Mouse (Mus musculus): ENCODE results near the gene Rap1gds1. TPM values are rescaled to one million over a fixed set of nuclear protein-coding genes. Genes with fewer than 3 reads are reported as not detected.

The Rap1gds1 gene
- polyA plus RNA-seq, 1 experiment from 2014 or later: 53.2 TPM

- H3K4me1 ChIP-seq: peaks cover 4% of the 10 kb centered on the region
- no peaks in the 10 kb centered on the region for H3K9me3 ChIP-seq
- WGBS: 84% methylated on average over 6 of the region's 6 CpGs
- DNase-seq (ENCODE audit: low spot score): no peak
- H3K27ac ChIP-seq: no peak overlapping the region
- H3K36me3 ChIP-seq: peaks cover 2% of the 10 kb centered on the region; the same call in 1 of the 2 replicates
- H3K27me3 ChIP-seq (ENCODE audit: insufficient read depth, poor library complexity, severe bottlenecking): no peaks in the 10 kb centered on the region
- no peak overlapping the region for H3K4me3 ChIP-seq
These were observed 92.8 kb downstream of the Rap1gds1 start for GRCm38 (mm10) chr3:138982249-138982648.

DNA sequence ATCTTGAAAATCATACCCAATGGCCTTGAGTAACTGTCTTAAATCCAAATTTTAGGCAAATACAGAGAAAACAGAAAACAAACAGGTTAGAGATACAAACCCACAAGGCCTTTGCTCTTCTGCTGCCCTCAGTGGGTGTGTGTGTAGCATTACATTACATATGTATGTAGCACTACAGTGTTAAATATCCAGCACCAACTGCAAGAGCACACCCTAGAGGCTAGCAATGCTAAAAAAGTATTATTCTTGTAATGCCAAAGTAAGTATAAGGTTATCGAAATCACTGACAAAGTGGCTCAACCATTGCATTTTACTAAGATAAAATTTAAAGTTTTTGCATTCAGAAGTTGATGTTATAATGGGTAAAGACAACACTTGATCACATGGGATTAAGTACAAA is 97.6 kb downstream of the Rap1gds1 start:
- no peak overlapping the region for H3K4me3 ChIP-seq
- H3K27ac ChIP-seq: no peak overlapping the region
- no peaks in the 10 kb centered on the region for H3K9me3 ChIP-seq
- no peaks in the 10 kb centered on the region for H3K27me3 ChIP-seq (ENCODE audit: insufficient read depth, poor library complexity, severe bottlenecking)
- peaks cover 4% of the 10 kb centered on the region for H3K4me1 ChIP-seq
- DNase-seq (ENCODE audit: low spot score): no peak
- 89% methylated on average over 1 of the region's 1 CpGs for WGBS
- peaks cover 17% of the 10 kb centered on the region; the same call in 1 of the 2 replicates for H3K36me3 ChIP-seq

DNA sequence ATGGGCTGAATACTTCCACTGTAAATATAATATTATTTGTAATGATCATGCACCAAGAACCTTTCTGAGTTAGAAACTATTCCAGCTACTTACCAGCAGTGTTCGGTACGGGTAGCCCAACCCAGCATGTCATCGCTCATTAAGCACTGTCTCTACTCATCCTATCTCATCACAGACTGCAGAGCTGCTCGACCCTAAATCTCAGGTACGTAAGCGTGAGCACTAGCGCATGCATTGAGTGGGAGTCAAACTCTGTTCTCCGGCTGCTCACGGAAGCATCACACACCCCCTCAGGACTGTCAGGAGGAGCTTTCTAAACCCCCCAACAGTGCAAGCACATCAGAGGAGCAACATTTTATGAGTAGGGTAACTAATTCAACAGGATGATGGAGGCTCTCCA is 107.4 kb downstream of the Rap1gds1 start:
- Histone ChIP-seq H3K4me3 (no peak overlapping the region), H3K27ac (no peak overlapping the region), H3K27me3 (ENCODE audit: insufficient read depth, poor library complexity, severe bottlenecking) (no peaks in the 10 kb centered on the region), H3K36me3 (peaks cover 7% of the 10 kb centered on the region), H3K9me3 (no peaks in the 10 kb centered on the region), H3K4me1 (no peaks in the 10 kb centered on the region)
- DNase-seq (ENCODE audit: low spot score): no peak
- WGBS: 82% methylated on average over 9 of the region's 9 CpGs

GRCm38 (mm10) chr3:138958527-138958926 is 116.5 kb downstream of the Rap1gds1 start:
- H3K36me3 ChIP-seq: peaks cover 58% of the 10 kb centered on the region
- H3K9me3 ChIP-seq: no peaks in the 10 kb centered on the region
- DNase-seq (ENCODE audit: low spot score): no peak
- WGBS: 89% methylated on average over 8 of the region's 8 CpGs
- H3K27me3 ChIP-seq (ENCODE audit: insufficient read depth, poor library complexity, severe bottlenecking): no peaks in the 10 kb centered on the region
- H3K4me1 ChIP-seq: no peaks in the 10 kb centered on the region
- no peak overlapping the region for H3K27ac ChIP-seq
- H3K4me3 ChIP-seq: no peak overlapping the region

DNA sequence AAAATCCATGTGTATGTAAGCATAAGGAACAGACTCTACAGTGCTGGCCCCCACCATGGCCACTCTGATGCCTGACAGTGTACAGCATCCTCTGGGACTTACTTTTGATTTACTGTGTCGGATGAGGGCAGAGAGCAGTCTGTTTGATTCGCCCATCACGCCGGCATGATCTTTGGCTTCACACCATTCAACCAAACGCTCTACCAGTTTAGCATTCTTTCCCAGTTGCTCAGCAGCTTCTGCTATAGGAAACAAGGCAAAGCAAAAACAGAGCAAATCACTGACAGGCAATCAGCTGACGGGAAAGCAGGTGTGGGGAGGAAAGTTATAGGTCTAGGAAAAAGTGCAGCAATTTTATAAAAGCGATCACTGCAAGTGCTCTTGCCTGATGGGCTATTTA is 119.8 kb downstream of the Rap1gds1 start:
- H3K4me1 ChIP-seq: no peaks in the 10 kb centered on the region
- H3K27ac ChIP-seq: no peak overlapping the region
- H3K4me3 ChIP-seq: no peak overlapping the region
- no peaks in the 10 kb centered on the region for H3K9me3 ChIP-seq
- no peaks in the 10 kb centered on the region for H3K27me3 ChIP-seq (ENCODE audit: insufficient read depth, poor library complexity, severe bottlenecking)
- peaks cover 55% of the 10 kb centered on the region for H3K36me3 ChIP-seq
- WGBS: 93% methylated on average over 7 of the region's 7 CpGs
- no peak for DNase-seq (ENCODE audit: low spot score)

DNA sequence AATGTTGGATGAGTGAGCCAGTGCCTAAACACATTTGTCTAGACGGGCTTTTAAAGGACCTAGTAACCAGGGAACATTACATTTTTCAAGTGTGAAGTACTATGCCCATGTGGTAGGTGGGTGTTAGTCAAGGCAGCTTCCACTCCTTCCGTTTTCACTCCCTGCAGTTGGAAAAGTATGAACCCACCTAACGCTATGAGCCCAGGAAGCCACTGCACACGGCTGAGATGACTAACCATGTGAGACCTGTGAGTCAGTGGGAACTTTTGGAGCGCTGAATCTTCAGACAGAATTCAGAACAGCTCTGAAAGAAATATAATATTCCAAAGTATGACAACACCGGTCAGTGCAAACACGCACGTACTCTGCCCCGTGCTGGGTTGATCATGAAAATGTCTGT is 125.9 kb downstream of the Rap1gds1 start:
- WGBS: 94% methylated on average over 9 of the region's 9 CpGs
- no peak for DNase-seq (ENCODE audit: low spot score)

GRCm38 (mm10) chr3:138945516-138945915 is 129.5 kb downstream of the Rap1gds1 start:
- Histone ChIP-seq H3K4me3 (no peak overlapping the region), H3K27ac (no peak overlapping the region), H3K4me1 (peaks cover 7% of the 10 kb centered on the region), H3K36me3 (peaks cover 40% of the 10 kb centered on the region), H3K9me3 (no peaks in the 10 kb centered on the region), H3K27me3 (ENCODE audit: insufficient read depth, poor library complexity, severe bottlenecking) (no peaks in the 10 kb centered on the region)
- no peak for DNase-seq (ENCODE audit: low spot score)
- WGBS: 88% methylated on average over 3 of the region's 3 CpGs

More for the DNA sequence above, 125.9 kb downstream of the Rap1gds1 start:
- no peaks in the 10 kb centered on the region for H3K27me3 ChIP-seq (ENCODE audit: insufficient read depth, poor library complexity, severe bottlenecking)
- H3K36me3 ChIP-seq: peaks cover 36% of the 10 kb centered on the region
- no peak overlapping the region for H3K4me3 ChIP-seq
- no peak overlapping the region for H3K27ac ChIP-seq
- peaks cover 7% of the 10 kb centered on the region for H3K4me1 ChIP-seq
- H3K9me3 ChIP-seq: no peaks in the 10 kb centered on the region

GRCm38 (mm10) chr3:138941604-138942003 is 133.4 kb downstream of the Rap1gds1 start:
- H3K4me3 ChIP-seq: no peak overlapping the region
- H3K27ac ChIP-seq: no peak overlapping the region
- H3K27me3 ChIP-seq (ENCODE audit: insufficient read depth, poor library complexity, severe bottlenecking): no peaks in the 10 kb centered on the region
- no peaks in the 10 kb centered on the region for H3K9me3 ChIP-seq
- 76% methylated on average over 9 of the region's 9 CpGs for WGBS
- peaks cover 62% of the 10 kb centered on the region for H3K36me3 ChIP-seq
- DNase-seq (ENCODE audit: low spot score): no peak
- H3K4me1 ChIP-seq: no peaks in the 10 kb centered on the region

GRCm38 (mm10) chr3:138937241-138937640 is 137.8 kb downstream of the Rap1gds1 start:
- DNase-seq (ENCODE audit: low spot score): no peak
- no peaks in the 10 kb centered on the region for H3K4me1 ChIP-seq
- H3K27ac ChIP-seq: no peak overlapping the region
- WGBS: 91% methylated on average over 10 of the region's 10 CpGs
- no peaks in the 10 kb centered on the region for H3K27me3 ChIP-seq (ENCODE audit: insufficient read depth, poor library complexity, severe bottlenecking)
- peaks cover 48% of the 10 kb centered on the region for H3K36me3 ChIP-seq
- no peak overlapping the region for H3K4me3 ChIP-seq
- H3K9me3 ChIP-seq: no peaks in the 10 kb centered on the region

DNA sequence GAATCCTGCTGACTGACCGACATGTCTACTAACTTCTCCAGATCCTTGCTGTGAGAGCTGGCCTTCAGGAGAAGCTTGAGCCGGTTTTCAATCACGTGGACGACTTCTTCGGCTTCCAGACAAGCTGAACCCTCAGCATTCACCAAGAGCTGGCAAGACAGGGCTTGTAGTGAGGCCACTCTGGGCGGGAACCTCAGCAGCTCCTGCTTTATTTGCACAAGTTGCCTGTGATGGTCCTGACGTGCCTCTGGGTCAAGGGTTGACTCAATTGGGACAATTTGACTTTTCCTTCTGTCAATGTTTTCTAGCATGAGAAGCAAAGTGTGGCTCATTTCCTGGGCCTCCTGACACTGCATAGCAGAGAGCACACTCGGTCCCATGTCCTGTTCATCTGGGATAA is 138.2 kb downstream of the Rap1gds1 start:
- peaks cover 47% of the 10 kb centered on the region for H3K36me3 ChIP-seq
- H3K27me3 ChIP-seq (ENCODE audit: insufficient read depth, poor library complexity, severe bottlenecking): no peaks in the 10 kb centered on the region
- H3K27ac ChIP-seq: no peak overlapping the region
- 85% methylated on average over 8 of the region's 8 CpGs for WGBS
- no peak for DNase-seq (ENCODE audit: low spot score)
- no peaks in the 10 kb centered on the region for H3K9me3 ChIP-seq
- H3K4me3 ChIP-seq: no peak overlapping the region
- no peaks in the 10 kb centered on the region for H3K4me1 ChIP-seq

GRCm38 (mm10) chr3:138927437-138927836 is 147.6 kb downstream of the Rap1gds1 start:
- Histone ChIP-seq H3K27ac (no peak overlapping the region), H3K27me3 (ENCODE audit: insufficient read depth, poor library complexity, severe bottlenecking) (no peaks in the 10 kb centered on the region), H3K36me3 (peaks cover 42% of the 10 kb centered on the region), H3K4me3 (no peak overlapping the region), H3K4me1 (no peaks in the 10 kb centered on the region), H3K9me3 (no peaks in the 10 kb centered on the region)
- WGBS: 89% methylated on average over 4 of the region's 4 CpGs
- no peak for DNase-seq (ENCODE audit: low spot score)

DNA sequence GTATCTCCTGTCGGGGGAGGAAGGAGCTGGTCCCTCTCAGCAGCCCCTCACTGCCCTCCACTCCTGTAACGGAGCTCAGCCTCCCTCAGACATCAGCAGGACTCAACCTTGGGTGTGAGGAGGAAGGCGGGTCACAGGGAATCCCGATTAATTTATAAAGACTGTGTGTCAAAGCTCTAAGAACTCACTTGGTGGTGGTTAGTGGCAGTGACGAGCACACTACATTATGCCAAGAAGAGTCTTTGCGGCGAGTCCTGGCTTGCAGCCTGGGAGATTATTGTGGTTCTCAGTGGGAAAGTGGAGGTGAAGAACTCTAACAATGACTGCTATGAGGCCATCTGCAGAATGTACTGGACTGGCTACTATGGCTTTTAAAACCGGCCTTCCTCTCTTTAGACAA is 148.8 kb downstream of the Rap1gds1 start:
- no peaks in the 10 kb centered on the region for H3K27me3 ChIP-seq (ENCODE audit: insufficient read depth, poor library complexity, severe bottlenecking)
- no peak overlapping the region for H3K4me3 ChIP-seq
- H3K4me1 ChIP-seq: no peaks in the 10 kb centered on the region
- WGBS: 88% methylated on average over 8 of the region's 8 CpGs
- H3K9me3 ChIP-seq: no peaks in the 10 kb centered on the region
- H3K36me3 ChIP-seq: peaks cover 39% of the 10 kb centered on the region
- H3K27ac ChIP-seq: no peak overlapping the region
- DNase-seq (ENCODE audit: low spot score): no peak

GRCm38 (mm10) chr3:138918241-138918640 is 156.8 kb downstream of the Rap1gds1 start:
- 23% methylated on average over 4 of the region's 4 CpGs for WGBS
- Histone ChIP-seq H3K27ac (no peak overlapping the region), H3K27me3 (ENCODE audit: insufficient read depth, poor library complexity, severe bottlenecking) (peaks cover 3% of the 10 kb centered on the region; the same call in 1 of the 2 replicates), H3K9me3 (no peaks in the 10 kb centered on the region), H3K4me1 (peaks cover 22% of the 10 kb centered on the region), H3K4me3 (no peak overlapping the region), H3K36me3 (0 out of 2 replicates have a peak, but pooled peaks cover 5% of the 10 kb centered on the region)
- peak; percentile 90 for DNase-seq (ENCODE audit: low spot score)

- no peak overlapping the region for H3K4me3 ChIP-seq
- no peaks in the 10 kb centered on the region for H3K9me3 ChIP-seq
- 0 out of 2 replicates have a peak, but pooled peaks cover 5% of the 10 kb centered on the region for H3K36me3 ChIP-seq
- 66% methylated on average over 4 of the region's 4 CpGs for WGBS
- no peak for DNase-seq (ENCODE audit: low spot score)
- H3K27me3 ChIP-seq (ENCODE audit: insufficient read depth, poor library complexity, severe bottlenecking): peaks cover 13% of the 10 kb centered on the region; the same call in 1 of the 2 replicates
- no peak overlapping the region for H3K27ac ChIP-seq
- H3K4me1 ChIP-seq: peaks cover 22% of the 10 kb centered on the region
These were observed 158.0 kb downstream of the Rap1gds1 start for GRCm38 (mm10) chr3:138917016-138917415.

Data from heart, embryonic 10.5 days (tissue).